Mouse (Mus musculus) hindbrain, embryonic 15.5 days (tissue): Measurements from ENCODE around the gene Plvap. TPM values are rescaled to one million over a fixed set of nuclear protein-coding genes. Genes with fewer than 3 reads are reported as not detected.

Experiments
- ATAC-seq: fragments of 200-750 bp; cut with Nextera tagmentation; 2 replicates; pipeline ENCODE4 v1.8.0; 2017; ENCODE audit warnings: low read depth, moderate number of reproducible peaks, moderate TSS enrichment; ENCODE audit not compliant: low FRiP score
- H3K27ac ChIP-seq: fragments of 300-500 bp; sonication (generic); replicated peaks from 2 replicates; pipeline ENCODE4 v1.5.1; 2015; ENCODE audit warnings: mild to moderate bottlenecking, inconsistent platforms
- H3K27me3 ChIP-seq: fragments of 300-500 bp; sonication (generic); 2 replicates; pipeline ENCODE4 v1.6.1; 2015; ENCODE audit warnings: control low read depth, inconsistent platforms
- H3K36me3 ChIP-seq: fragments of 300-500 bp; sonication (generic); 2 replicates; pipeline ENCODE4 v1.6.1; 2015; ENCODE audit warnings: control low read depth, inconsistent platforms
- H3K4me1 ChIP-seq: fragments of 300-500 bp; sonication (generic); replicated peaks from 2 replicates; pipeline ENCODE4 v1.6.1; 2015; ENCODE audit warnings: control low read depth, inconsistent platforms
- H3K4me2 ChIP-seq: fragments of 300-500 bp; sonication (generic); 2 replicates; pipeline ENCODE4 v1.6.1; 2015; ENCODE audit warnings: moderate library complexity, mild to moderate bottlenecking, inconsistent platforms
- H3K4me3 ChIP-seq: fragments of 300-500 bp; sonication (generic); 2 replicates; pipeline ENCODE4 v1.5.1; 2015; ENCODE audit warnings: mild to moderate bottlenecking, inconsistent platforms
- H3K9ac ChIP-seq: fragments of 300-500 bp; sonication (generic); 2 replicates; pipeline ENCODE4 v1.6.1; 2015; ENCODE audit warnings: inconsistent platforms
- H3K9me3 ChIP-seq: fragments of 300-500 bp; sonication (generic); 2 replicates; pipeline ENCODE4 v1.6.1; 2016; ENCODE audit warnings: control low read depth, inconsistent platforms
- WGBS: fragments of 180-500 bp; shearing (Covaris S2); methylation state at CpG from one replicate; pipeline ENCODE4 v1.1.7; 2015; 5-methylcytosine and 5-hydroxymethylcytosine counted together
- polyA plus RNA-seq: library from polyadenylated mRNA; unstranded; fragments of >200 nt; fragmentation: Nextera tagmentation; extraction: Ambion mirVana; gene quantifications from 2 replicates; pipeline ENCODE4 v1.2.1, GENCODE M21; 2015

Gene Plvap
- polyA plus RNA-seq, 1 experiment from 2014 or later: 10.9 TPM

GRCm38 (mm10) chr8:71468916-71469315 is 42.6 kb downstream of the Plvap start, which contains the start of gene Dda1:
Dda1 (plus strand) TSS chr8:71469199.
- Histone ChIP-seq H3K27me3 (no peaks in the 10 kb centered on the region), H3K4me3 (peak within 1 kb of the TSS; percentile 81), H3K4me2 (peak within 1 kb of the TSS; percentile 92), H3K36me3 (peaks cover 21% of the 10 kb centered on the region), H3K27ac (peak within 1 kb of the TSS; percentile 90), H3K4me1 (peaks cover 34% of the 10 kb centered on the region), H3K9me3 (no peaks in the 10 kb centered on the region), H3K9ac (peak within 1 kb of the TSS; percentile 68)
- peak; percentile 90 for ATAC-seq
- WGBS: under 1% methylated on average over 52 of the region's 52 CpGs

GRCm38 (mm10) chr8:71468001-71468400 is 43.6 kb downstream of the Plvap start:
- 93% methylated on average over 1 of the region's 1 CpGs for WGBS
- no peaks in the 10 kb centered on the region for H3K27me3 ChIP-seq
- H3K4me3 ChIP-seq: no peak overlapping the region

GRCm38 (mm10) chr8:71467201-71467600 is 44.4 kb downstream of the Plvap start:
- H3K9me3 ChIP-seq: no peaks in the 10 kb centered on the region
- 0 out of 2 replicates have a peak, but pooled peaks cover 9% of the 10 kb centered on the region for H3K36me3 ChIP-seq
- no peaks in the 10 kb centered on the region for H3K27me3 ChIP-seq
- H3K4me2 ChIP-seq: no peak overlapping the region
- no peak overlapping the region for H3K4me3 ChIP-seq
- H3K4me1 ChIP-seq: peaks cover 44% of the 10 kb centered on the region
- H3K27ac ChIP-seq: no peak overlapping the region
- 89% methylated on average over 2 of the region's 2 CpGs for WGBS
- no peak overlapping the region for H3K9ac ChIP-seq
- ATAC-seq: no peak

More at GRCm38 (mm10) chr8:71468001-71468400, 43.6 kb downstream of the Plvap start:
- Histone ChIP-seq H3K9ac (no peak overlapping the region), H3K9me3 (no peaks in the 10 kb centered on the region), H3K36me3 (0 out of 2 replicates have a peak, but pooled peaks cover 13% of the 10 kb centered on the region), H3K27ac (no peak overlapping the region), H3K4me2 (no peak overlapping the region), H3K4me1 (peaks cover 38% of the 10 kb centered on the region)
- no peak for ATAC-seq

GRCm38 (mm10) chr8:71466198-71466597 is 45.4 kb downstream of the Plvap start:
- WGBS: 94% methylated on average over 5 of the region's 5 CpGs
- peaks cover 54% of the 10 kb centered on the region for H3K4me1 ChIP-seq

GRCm38 (mm10) chr8:71465733-71466132 is 45.8 kb downstream of the Plvap start:
- Histone ChIP-seq H3K4me1 (peaks cover 55% of the 10 kb centered on the region), H3K36me3 (peaks cover 9% of the 10 kb centered on the region; the same call in 1 of the 2 replicates), H3K4me3 (peak overlapping the region; percentile 93), H3K27ac (peak overlapping the region; percentile 78; the same call in 1 of the 2 replicates), H3K9ac (peak overlapping the region; percentile 56), H3K27me3 (no peaks in the 10 kb centered on the region), H3K4me2 (peak overlapping the region; percentile 70), H3K9me3 (no peaks in the 10 kb centered on the region)
- WGBS: 86% methylated on average over 8 of the region's 8 CpGs
- ATAC-seq: no peak

More at GRCm38 (mm10) chr8:71466198-71466597, 45.4 kb downstream of the Plvap start:
- Histone ChIP-seq H3K4me2 (peak overlapping the region; percentile 70; the same call in 1 of the 2 replicates), H3K27ac (no peak overlapping the region), H3K4me3 (no peak overlapping the region), H3K27me3 (no peaks in the 10 kb centered on the region), H3K36me3 (peaks cover 4% of the 10 kb centered on the region; the same call in 1 of the 2 replicates), H3K9ac (no peak overlapping the region), H3K9me3 (no peaks in the 10 kb centered on the region)
- ATAC-seq: no peak

GRCm38 (mm10) chr8:71464513-71465500 is 46.7 kb downstream of the Plvap start, which contains the start of gene Mrpl34:
Mrpl34 (plus strand) TSS chr8:71464959.
- Histone ChIP-seq H3K4me2 (peak within 1 kb of the TSS; percentile 79), H3K27ac (peak within 1 kb of the TSS; percentile 87), H3K27me3 (no peaks in the 10 kb centered on the region), H3K36me3 (peaks cover 14% of the 10 kb centered on the region), H3K4me1 (peaks cover 51% of the 10 kb centered on the region), H3K9ac (peak within 1 kb of the TSS; percentile 95), H3K4me3 (peak within 1 kb of the TSS; percentile 93), H3K9me3 (no peaks in the 10 kb centered on the region)
- peak; percentile 83 for ATAC-seq
- WGBS: under 1% methylated on average over 59 of the region's 59 CpGs

GRCm38 (mm10) chr8:71463188-71464033 is 48.1 kb downstream of the Plvap start, which contains the start of gene Abhd8:
Abhd8 (minus strand) TSS chr8:71463655.
- Histone ChIP-seq H3K27me3 (no peaks in the 10 kb centered on the region), H3K4me3 (peak within 1 kb of the TSS; percentile 93), H3K36me3 (peaks cover 24% of the 10 kb centered on the region), H3K4me1 (peaks cover 48% of the 10 kb centered on the region), H3K9me3 (no peaks in the 10 kb centered on the region), H3K9ac (peak within 1 kb of the TSS; percentile 95), H3K27ac (peak within 1 kb of the TSS; percentile 87), H3K4me2 (peak within 1 kb of the TSS; percentile 79)
- WGBS: under 1% methylated on average over 55 of the region's 55 CpGs
- ATAC-seq: peak; percentile 81

GRCm38 (mm10) chr8:71462786-71463185 is 48.8 kb downstream of the Plvap start:
- Histone ChIP-seq H3K27ac (peak overlapping the region; percentile 87), H3K4me2 (peak overlapping the region; percentile 79), H3K4me3 (peak overlapping the region; percentile 93), H3K27me3 (no peaks in the 10 kb centered on the region), H3K36me3 (peaks cover 30% of the 10 kb centered on the region), H3K4me1 (peaks cover 48% of the 10 kb centered on the region), H3K9me3 (no peaks in the 10 kb centered on the region), H3K9ac (peak overlapping the region; percentile 95)
- WGBS: 2% methylated on average over 16 of the region's 16 CpGs
- ATAC-seq: no peak

- peaks cover 36% of the 10 kb centered on the region for H3K36me3 ChIP-seq
- no peak overlapping the region; the same call in 1 of the 2 replicates for H3K27ac ChIP-seq
- peak overlapping the region; percentile 95 for H3K9ac ChIP-seq
- no peak for ATAC-seq
- peak overlapping the region; percentile 79 for H3K4me2 ChIP-seq
- 75% methylated on average over 4 of the region's 4 CpGs for WGBS
- peak overlapping the region; percentile 93 for H3K4me3 ChIP-seq
- no peaks in the 10 kb centered on the region for H3K27me3 ChIP-seq
- H3K9me3 ChIP-seq: no peaks in the 10 kb centered on the region
- peaks cover 48% of the 10 kb centered on the region for H3K4me1 ChIP-seq
These were observed 49.4 kb downstream of the Plvap start for GRCm38 (mm10) chr8:71462191-71462590.

- Histone ChIP-seq H3K27ac (no peak overlapping the region), H3K36me3 (peaks cover 45% of the 10 kb centered on the region), H3K9ac (no peak overlapping the region), H3K9me3 (no peaks in the 10 kb centered on the region), H3K4me2 (peak overlapping the region; percentile 79), H3K4me3 (no peak overlapping the region), H3K27me3 (no peaks in the 10 kb centered on the region), H3K4me1 (peaks cover 48% of the 10 kb centered on the region)
- ATAC-seq: no peak
- 85% methylated on average over 47 of the region's 47 CpGs for WGBS
These were observed 50.3 kb downstream of the Plvap start for GRCm38 (mm10) chr8:71461152-71461840.

- Histone ChIP-seq H3K36me3 (peaks cover 46% of the 10 kb centered on the region), H3K9ac (no peak overlapping the region), H3K27ac (no peak overlapping the region), H3K9me3 (no peaks in the 10 kb centered on the region), H3K4me1 (peaks cover 42% of the 10 kb centered on the region), H3K4me2 (no peak overlapping the region), H3K27me3 (no peaks in the 10 kb centered on the region), H3K4me3 (no peak overlapping the region)
- 92% methylated on average over 6 of the region's 6 CpGs for WGBS
- ATAC-seq: no peak
These were observed 50.8 kb downstream of the Plvap start for GRCm38 (mm10) chr8:71460716-71461115.
